Comparison of ENCODE assay signal across 8 mouse cellular contexts in the genomic region with DNA sequence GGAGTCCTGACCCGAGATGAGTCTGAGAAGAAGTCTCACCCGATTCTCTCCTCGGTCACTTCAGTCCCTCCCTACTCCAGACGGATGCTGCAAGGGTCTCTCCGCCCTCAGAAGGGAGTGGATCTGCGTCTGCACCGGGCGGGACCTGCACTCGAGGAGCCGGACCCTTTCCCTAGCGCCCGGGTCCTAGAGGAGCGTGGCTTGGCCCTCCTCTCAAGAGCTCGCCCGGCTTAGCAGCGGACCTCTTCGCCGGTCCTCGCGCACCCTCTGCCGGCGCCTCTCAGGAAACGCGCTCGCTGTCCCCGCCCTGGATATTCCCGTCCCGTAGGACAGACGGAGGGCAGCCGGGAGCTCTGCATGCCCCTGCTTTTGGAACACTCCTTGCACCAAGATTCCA. TPM values are rescaled to one million over a fixed set of nuclear protein-coding genes. Genes with fewer than 3 reads are reported as not detected.
DNase-seq lines count a peak whose midpoint lies in the region; ATAC-seq and TF ChIP-seq lines count a peak whose summit lies in the region.

No protein-coding gene starts in this region.

- under 1% methylated on average over 30 of the region's 30 CpGs for WGBS in hindbrain, embryonic 15.5 days

- peaks cover 60% of the 10 kb centered on the region for H3K27me3 ChIP-seq in Patski
- peaks cover 30% of the 10 kb centered on the region for H3K27me3 ChIP-seq in hindbrain, embryonic 15.5 days

- POLR2A ChIA-PET in Patski (lab: Charles Lee) = interaction anchor here (0.9 kb wide), 1 partner anchor 20 kb away, joined by 3 read pairs; no protein-coding TSS in a partner anchor

- peak overlapping the region; percentile 62 for H3K4me2 ChIP-seq in hindbrain, embryonic 15.5 days

- intact Hi-C loops in left cerebral cortex, adult 2 months (cut with DNase I) = loop anchor here (1.0 to 10.0 kb wide), 6 partner anchors 108 to 470 kb away; a partner anchor contains a TSS

- TF ChIP-seq CTCF in Patski (IDR thresholded peaks at IDR 0.05) = no peak
- TF ChIP-seq CTCF in left cerebral cortex, adult 2 months (IDR thresholded peaks at IDR 0.05) = peak; percentile 95

- CTCF ChIA-PET in Patski (lab: Charles Lee) = interaction anchor here (0.7 to 3.4 kb wide), 17 partner anchors 9 to 457 kb away, joined by 3 to 36 read pairs (median 3); no protein-coding TSS in a partner anchor

- peak; percentile 57 for ATAC-seq in Patski
- peak; percentile 54 for ATAC-seq in hindbrain, embryonic 15.5 days (ENCODE audit: low FRiP score, low read depth)
- ATAC-seq in megakaryocyte, adult 5-6 weeks (ENCODE audit: poor library complexity, severe bottlenecking) = peak; percentile 90

- H3K36me3 ChIP-seq in hindbrain, embryonic 15.5 days = no peaks in the 10 kb centered on the region

- no peak for DNase-seq in Patski (ENCODE audit: low read depth, low spot score)
- peak; percentile 93 to 94 for DNase-seq in cerebellum, postnatal 10 days
- DNase-seq in frontal cortex, postnatal 36 days (ENCODE audit: low spot score in 2 of 2) = peak; percentile 77 to 79
- DNase-seq in left cerebral cortex, adult 2 months (ENCODE audit: extremely low spot score in 1 of 2, low spot score in 2 of 2) = peak; percentile 79 to 87
- peak; percentile 80 for DNase-seq in right cerebral cortex, adult 18-20 months
- peak; percentile 78 for DNase-seq in urinary bladder, postnatal 25 days (ENCODE audit: low spot score)

- in situ Hi-C loops in Patski (cut with MboI; ENCODE audit: low pct_unique_long_range_greater_than_20kb) = loop anchor here (5.0 kb wide), 2 partner anchors 238 to 328 kb away; no protein-coding TSS in a partner anchor

- H3K9me3 ChIP-seq in hindbrain, embryonic 15.5 days = no peaks in the 10 kb centered on the region

- H3K4me1 ChIP-seq in hindbrain, embryonic 15.5 days (replicated peaks) = peaks cover 40% of the 10 kb centered on the region

- H3K9ac ChIP-seq in hindbrain, embryonic 15.5 days = peak overlapping the region; percentile 36

- peak overlapping the region; percentile 32 for H3K4me3 ChIP-seq in hindbrain, embryonic 15.5 days
- H3K4me3 ChIP-seq in left cerebral cortex, adult 2 months = peak overlapping the region; percentile 34

- no peak overlapping the region for H3K27ac ChIP-seq in hindbrain, embryonic 15.5 days (replicated peaks)
- H3K27ac ChIP-seq in left cerebral cortex, adult 2 months = no peak overlapping the region

RNA-seq across cellular contexts. Expression of a gene that starts 15.4 kb away (rescaled TPM):
- polyA plus RNA-seq in Patski (2021) = 21.3 TPM
- polyA plus RNA-seq in hindbrain, embryonic 15.5 days (2015; fragmentation: Nextera tagmentation; extraction: Ambion mirVana) = 12.7 and 13.3 TPM in 2 replicates
- 10 to 100 TPM in 1 of 2 experiments, 1 to 10 TPM in 1; 9.7 to 10.3 TPM for total RNA-seq in left cerebral cortex, adult 2 months (2021)
- 3.2 and 3.7 TPM in 2 replicates for total RNA-seq in megakaryocyte, adult 5-6 weeks (2015)
- 6.7 and 7.4 TPM in 2 replicates for total RNA-seq in megakaryocyte, adult 5-6 weeks (2017)

RNA-seq across cellular contexts. Expression of a gene that starts 15.5 kb away (rescaled TPM):
- 71.7 TPM for polyA plus RNA-seq in Patski (2021)
- 71.7 and 75.9 TPM in 2 replicates for polyA plus RNA-seq in hindbrain, embryonic 15.5 days (2015; fragmentation: Nextera tagmentation; extraction: Ambion mirVana)
- 10 to 100 TPM; 76.2 to 79.1 TPM for total RNA-seq in left cerebral cortex, adult 2 months (2021)
- 22.6 and 23.8 TPM in 2 replicates for total RNA-seq in megakaryocyte, adult 5-6 weeks (2015)
- total RNA-seq in megakaryocyte, adult 5-6 weeks (2017) = 13.5 and 15.3 TPM in 2 replicates
